ENCODE assay signal across 22 mouse cellular contexts in the genomic region with DNA sequence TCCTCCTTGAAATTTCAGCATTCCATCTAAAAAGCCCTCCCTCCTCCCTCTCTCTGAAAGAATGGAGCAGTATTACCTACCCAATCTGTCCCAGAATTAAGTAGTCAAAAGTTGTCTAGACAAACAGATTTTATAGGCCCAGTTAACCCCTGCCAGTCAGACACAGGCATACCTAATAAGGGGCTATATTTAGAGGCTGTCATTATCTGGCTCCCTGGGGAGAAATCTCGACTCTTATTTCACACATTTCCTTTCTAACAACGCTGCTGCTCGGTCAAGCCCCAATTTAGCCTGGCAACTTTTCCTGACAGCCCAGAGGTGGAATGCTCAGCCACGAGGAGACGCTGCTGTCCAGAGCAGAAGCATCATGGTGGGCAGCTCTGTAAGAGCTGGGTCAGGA. TPM values are rescaled to one million over a fixed set of nuclear protein-coding genes. Genes with fewer than 3 reads are reported as not detected.
DNase-seq lines count a peak whose midpoint lies in the region; ATAC-seq and TF ChIP-seq lines count a peak whose summit lies in the region.
"Had no signal": no experiment of that assay in that cellular context is flagged by ENCODE, and none has a peak within 500 bp of the region (broad histone marks: within the 10 kb centered on the region; RNA-seq: fewer than 3 reads in every experiment).

No protein-coding gene starts in this region.

- no peaks in the 10 kb centered on the region for H3K36me3 ChIP-seq in midbrain, embryonic 11.5 days (ENCODE audit: control insufficient read depth, insufficient read depth, low read length)
- H3K36me3 ChIP-seq in midbrain, embryonic 14.5 days (ENCODE audit: control insufficient read depth, insufficient read depth, low read length): no peaks in the 10 kb centered on the region
- H3K36me3 ChIP-seq in embryonic facial prominence, embryonic 10.5 days (replicated peaks): no peaks in the 10 kb centered on the region
- no peaks in the 10 kb centered on the region for H3K36me3 ChIP-seq in thymus, adult 2 months (ENCODE audit: control insufficient read depth, insufficient read depth, low read length)
- H3K36me3 ChIP-seq: hindbrain, embryonic 10.5 days; lung, embryonic 15.5 days; midbrain, embryonic 12.5 days had no signal

- 43% methylated on average over 5 of the region's 5 CpGs for WGBS in midbrain, embryonic 11.5 days
- WGBS in midbrain, embryonic 14.5 days: 38% methylated on average over 5 of the region's 5 CpGs
- 23% methylated on average over 5 of the region's 5 CpGs for WGBS in embryonic facial prominence, embryonic 10.5 days
- 49% methylated on average over 5 of the region's 5 CpGs for WGBS in thymus, adult 2 months

- H3K27me3 ChIP-seq in midbrain, embryonic 11.5 days (ENCODE audit: control insufficient read depth, insufficient read depth, low read length): no peaks in the 10 kb centered on the region; the same call in 1 of the 2 replicates
- H3K27me3 ChIP-seq in midbrain, embryonic 14.5 days (ENCODE audit: control insufficient read depth, insufficient read depth, low read length): no peaks in the 10 kb centered on the region
- H3K27me3 ChIP-seq in embryonic facial prominence, embryonic 10.5 days (replicated peaks; ENCODE audit: low read depth, poor library complexity, severe bottlenecking): 0 out of 2 replicates have a peak, but pooled peaks cover 6% of the 10 kb centered on the region
- no peaks in the 10 kb centered on the region for H3K27me3 ChIP-seq in thymus, adult 2 months (ENCODE audit: control insufficient read depth, insufficient read depth, low read length)
- H3K27me3 ChIP-seq: lung, embryonic 15.5 days; midbrain, embryonic 12.5 days had no signal

- no peaks in the 10 kb centered on the region; the same call in 1 of the 2 replicates for H3K4me1 ChIP-seq in midbrain, embryonic 11.5 days (ENCODE audit: control insufficient read depth, insufficient read depth, low read length)
- no peaks in the 10 kb centered on the region for H3K4me1 ChIP-seq in midbrain, embryonic 14.5 days (ENCODE audit: control insufficient read depth, insufficient read depth, low read length)
- H3K4me1 ChIP-seq in embryonic facial prominence, embryonic 10.5 days: peaks cover 35% of the 10 kb centered on the region
- H3K4me1 ChIP-seq in thymus, adult 2 months (replicated peaks; ENCODE audit: control insufficient read depth, insufficient read depth, low read length): no peaks in the 10 kb centered on the region
- H3K4me1 ChIP-seq: midbrain, embryonic 12.5 days had no signal

- no peak for TF ChIP-seq CTCF in thymus, adult 2 months (IDR thresholded peaks at IDR 0.05; ENCODE audit: borderline replicate concordance, control insufficient read depth, extremely low read depth, insufficient read depth, low read length, poor library complexity)

- TF ChIP-seq POLR2A in thymus, adult 2 months (IDR thresholded peaks at IDR 0.05; ENCODE audit: control insufficient read depth, extremely low read depth, insufficient read depth, low read length, poor library complexity): no peak

- no peak overlapping the region for H3K27ac ChIP-seq in midbrain, embryonic 11.5 days (ENCODE audit: low read depth, low read length)
- no peak overlapping the region for H3K27ac ChIP-seq in midbrain, embryonic 14.5 days (replicated peaks; ENCODE audit: low read depth, low read length)
- peak overlapping the region; percentile 48 for H3K27ac ChIP-seq in embryonic facial prominence, embryonic 10.5 days (replicated peaks)
- no peak overlapping the region for H3K27ac ChIP-seq in thymus, adult 2 months (ENCODE audit: control insufficient read depth, insufficient read depth, low read length)
- H3K27ac ChIP-seq: hindbrain, embryonic 10.5 days; liver, embryonic 14.5 days; lung, embryonic 15.5 days; midbrain, embryonic 12.5 days had no signal

- DNase-seq in midbrain, embryonic 11.5 days (ENCODE audit: low spot score, missing footprints): peak; percentile 79
- DNase-seq in midbrain, embryonic 14.5 days: no peak
- peak; percentile 54 for DNase-seq in embryonic facial prominence, embryonic 10.5 days (ENCODE audit: low spot score)
- peak; percentile 78 for DNase-seq in hindlimb bud, embryonic 11.5 days (ENCODE audit: extremely low spot score, low read depth, low spot score)
- DNase-seq in mesoderm, embryonic 11.5 days (ENCODE audit: low read depth, low spot score): peak; percentile 35
- DNase-seq in yolk sac, embryonic 10.5 days (ENCODE audit: low spot score): no peak
- no peak for DNase-seq in thymus, adult 2 months
- no peak for DNase-seq in layer of hippocampus, adult 18-20 months (ENCODE audit: low spot score in 2 of 2)
- DNase-seq: adrenal gland, postnatal 10 days; cerebellum, postnatal 10 days; gastrocnemius, postnatal 36 days; layer of hippocampus, postnatal 36 days; lung, postnatal 4 days; right cerebral cortex, postnatal 14 days; spleen, adult 18-20 months; thymus, postnatal 36 days had no signal

- H3K9ac ChIP-seq in midbrain, embryonic 11.5 days (ENCODE audit: low read length): no peak overlapping the region
- H3K9ac ChIP-seq in midbrain, embryonic 14.5 days (replicated peaks; ENCODE audit: low read length): no peak overlapping the region
- H3K9ac ChIP-seq: liver, embryonic 14.5 days; lung, embryonic 15.5 days; midbrain, embryonic 12.5 days had no signal

- no peak for ATAC-seq in midbrain, embryonic 11.5 days (ENCODE audit: low FRiP score)
- no peak for ATAC-seq in midbrain, embryonic 14.5 days (ENCODE audit: low FRiP score, low TSS enrichment)
- ATAC-seq: intestine, postnatal 0 days; Patski had no signal

- H3K4me2 ChIP-seq in midbrain, embryonic 11.5 days: no peak overlapping the region
- no peak overlapping the region for H3K4me2 ChIP-seq in midbrain, embryonic 14.5 days (ENCODE audit: low read length)
- H3K4me2 ChIP-seq: lung, embryonic 15.5 days; midbrain, embryonic 12.5 days had no signal

- H3K4me3 ChIP-seq in midbrain, embryonic 11.5 days (ENCODE audit: low read depth, low read length): no peak overlapping the region
- no peak overlapping the region for H3K4me3 ChIP-seq in midbrain, embryonic 14.5 days (replicated peaks; ENCODE audit: low read depth, low read length)
- no peak overlapping the region for H3K4me3 ChIP-seq in embryonic facial prominence, embryonic 10.5 days
- H3K4me3 ChIP-seq in thymus, adult 2 months (ENCODE audit: control insufficient read depth, insufficient read depth, low read length): no peak overlapping the region
- H3K4me3 ChIP-seq: hindbrain, embryonic 10.5 days; lung, embryonic 15.5 days; midbrain, embryonic 12.5 days had no signal

- no peaks in the 10 kb centered on the region for H3K9me3 ChIP-seq in midbrain, embryonic 11.5 days (ENCODE audit: control insufficient read depth, low read length)
- no peaks in the 10 kb centered on the region for H3K9me3 ChIP-seq in midbrain, embryonic 14.5 days (ENCODE audit: control insufficient read depth, low read length)
- H3K9me3 ChIP-seq in embryonic facial prominence, embryonic 10.5 days: no peaks in the 10 kb centered on the region
- H3K9me3 ChIP-seq: hindbrain, embryonic 10.5 days; lung, embryonic 15.5 days; midbrain, embryonic 12.5 days had no signal

RNA-seq across cellular contexts. Expression of a gene that starts 47.6 kb away (rescaled TPM):
- 2.4 and 3.9 TPM in 2 replicates for polyA plus RNA-seq in midbrain, embryonic 11.5 days (2014; fragmentation: Nextera tagmentation; extraction: Ambion mirVana)
- 0.27 and 1.8 TPM in 2 replicates for polyA plus RNA-seq in midbrain, embryonic 14.5 days (2014; fragmentation: Nextera tagmentation; extraction: Ambion mirVana)
- polyA plus RNA-seq in embryonic facial prominence, embryonic 10.5 days (2016; fragmentation: Nextera tagmentation; extraction: Ambion mirVana): 2.0 and 2.2 TPM in 2 replicates
- polyA plus RNA-seq in thymus, adult 2 months (2012; rRNA removed): 0.45 and 0.47 TPM in 2 replicates
- 1 to 10 TPM; 3.2 to 4.3 TPM for total RNA-seq in layer of hippocampus, adult 18-20 months (2021)

Comparison
In these comparisons a context has a peak if more than half of its experiments do, and no peak if none do; other contexts are left out.
1. DNase-seq: peak in midbrain, embryonic 11.5 days (single experiment), embryonic facial prominence, embryonic 10.5 days (single experiment), hindlimb bud, embryonic 11.5 days (single experiment) and mesoderm, embryonic 11.5 days (single experiment); none in midbrain, embryonic 14.5 days (single experiment), yolk sac, embryonic 10.5 days (single experiment), thymus, adult 2 months (single experiment) and layer of hippocampus, adult 18-20 months (0 of 2).